Mouse (Mus musculus) hematopoietic multipotent progenitor cell, adult 10-12 weeks (in vitro differentiated cells): ENCODE measurements around the gene Cd84. TPM values are rescaled to one million over a fixed set of nuclear protein-coding genes. Genes with fewer than 3 reads are reported as not detected.

Experiments
- polyA plus RNA-seq: library from polyadenylated mRNA; stranded (reverse); fragments of >175 nt; gene quantifications from 2 replicates; pipeline ENCODE4 v1.2.3, GENCODE M21; 2012; ENCODE audit warnings: low replicate concordance

The Cd84 gene
- polyA plus RNA-seq = 4.4 and 12.5 TPM in 2 replicates

DNA sequence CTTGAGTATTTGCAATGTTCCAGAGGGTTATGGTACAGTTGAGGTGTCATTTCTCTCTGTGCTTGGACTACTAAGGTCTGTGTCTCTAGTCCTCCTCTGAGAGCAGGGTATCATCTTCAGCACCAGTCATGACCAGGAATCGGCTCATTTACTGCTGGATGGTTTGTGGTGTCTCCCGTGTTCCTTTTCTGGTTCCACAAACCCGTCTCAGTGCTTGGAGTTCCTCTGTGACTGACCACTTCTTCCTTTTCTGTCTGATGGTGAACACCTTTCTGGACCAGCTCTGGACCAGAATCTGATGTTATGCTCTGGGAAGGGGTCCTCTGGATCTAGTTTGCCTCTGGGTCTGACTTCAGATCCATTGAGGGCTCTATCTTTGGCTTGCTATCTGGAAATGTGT, at the start of gene Cd84:
Gene Cd84 (plus strand): TSS at position 210 of the 400 bp plus-strand sequence.

DNA sequence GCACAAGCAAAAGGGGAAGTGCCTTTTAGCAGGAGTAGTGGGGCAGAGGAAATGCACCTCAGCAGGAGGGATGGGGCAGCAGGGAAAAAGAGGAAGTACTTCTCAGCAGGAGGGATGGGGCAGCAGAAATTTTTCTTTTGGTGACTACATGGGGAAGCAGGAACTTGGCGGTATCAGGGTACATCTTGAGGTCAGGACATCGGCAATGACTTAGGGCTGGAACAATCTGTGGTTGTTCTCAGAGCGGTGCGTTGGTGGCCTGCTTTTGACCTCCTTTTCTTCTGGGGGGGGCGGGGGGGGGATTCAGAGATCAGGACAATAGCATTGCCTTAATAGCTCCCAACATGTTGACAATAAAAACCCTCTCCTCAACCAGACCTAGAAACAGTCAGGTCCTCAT, 55.9 kb downstream of the Cd84 start, which contains the start of gene Gm10521:
Gene Gm10521 (plus strand): TSS at position 301 of the 400 bp plus-strand sequence.

GRCm38 (mm10) chr1:171917305-171918039, 78.0 kb downstream of the Cd84 start, which contains the start of gene Slamf6:
Gene Slamf6, plus strand, starts transcription at chr1:171917515.

Other genes starting within 250 kb of the Cd84 start
- gene Ly9, start 232.3 kb upstream of the Cd84 start, polyA plus RNA-seq = 10.9 and 18.3 TPM in 2 replicates
- gene Slamf7, start 186.7 kb upstream of the Cd84 start, polyA plus RNA-seq = 5.1 and 5.5 TPM in 2 replicates
- gene Cd48, start 157.7 kb upstream of the Cd84 start, polyA plus RNA-seq = 9.6 and 15.3 TPM in 2 replicates
- gene Slamf1, start 72.6 kb upstream of the Cd84 start, polyA plus RNA-seq = 1.3 and 5.6 TPM in 2 replicates
- 0.46 and 1.7 TPM in 2 replicates for gene Gm10521, start 56.0 kb downstream of the Cd84 start, polyA plus RNA-seq
- gene Slamf6, start 77.8 kb downstream of the Cd84 start, polyA plus RNA-seq = 11.1 and 13.6 TPM in 2 replicates
- gene Vangl2, start 188.7 kb downstream of the Cd84 start, polyA plus RNA-seq = 7.4 and 11.0 TPM in 2 replicates
- not detected in 2 replicates for gene Nhlh1, start 217.9 kb downstream of the Cd84 start, polyA plus RNA-seq
- gene Copa, start 242.8 kb downstream of the Cd84 start, polyA plus RNA-seq = 38.2 and 38.7 TPM in 2 replicates
- gene Ncstn, start 243.1 kb downstream of the Cd84 start, polyA plus RNA-seq = 8.2 and 13.8 TPM in 2 replicates